Mouse (Mus musculus) heart, adult 9 months (tissue): ENCODE results near the gene Stoml3.

ENCODE experiments used
- DNase-seq, 2 experiments: peaks; one replicate each; pipeline ENCODE4 v3.0.0; 2022; ENCODE audit warnings: low spot score in 2 of 2

Gene Stoml3

GRCm38 (mm10) chr3:53478419-53479046 lies 9.9 kb upstream of the Stoml3 start:
- DNase-seq, result no peak

GRCm38 (mm10) chr3:53483414-53484059 lies 4.9 kb upstream of the Stoml3 start:
- DNase-seq, result no peak

GRCm38 (mm10) chr3:53486561-53486960 lies 1.9 kb upstream of the Stoml3 start:
- DNase-seq, result no peak

GRCm38 (mm10) chr3:53486996-53487576 lies 1.4 kb upstream of the Stoml3 start:
- no peak for DNase-seq

- DNase-seq, result peak; percentile 12 to 23
These were observed 10.0 kb downstream of the Stoml3 start for GRCm38 (mm10) chr3:53498351-53498905.

GRCm38 (mm10) chr3:53502428-53502827 lies 14.0 kb downstream of the Stoml3 start:
- DNase-seq, result no peak

GRCm38 (mm10) chr3:53513096-53513495 lies 24.6 kb downstream of the Stoml3 start:
- DNase-seq, result no peak

- DNase-seq, result no peak
These were observed 26.0 kb downstream of the Stoml3 start for GRCm38 (mm10) chr3:53514221-53515065.

- no peak for DNase-seq
These were observed 34.3 kb downstream of the Stoml3 start for GRCm38 (mm10) chr3:53522794-53523193.

GRCm38 (mm10) chr3:53525737-53526136 lies 37.3 kb downstream of the Stoml3 start:
- DNase-seq, result peak; percentile 2 to 15

GRCm38 (mm10) chr3:53530305-53530704 lies 41.9 kb downstream of the Stoml3 start:
- no peak for DNase-seq

- no peak for DNase-seq
These were observed 43.6 kb downstream of the Stoml3 start for GRCm38 (mm10) chr3:53532091-53532490.

- no peak for DNase-seq
These were observed 64.2 kb downstream of the Stoml3 start for GRCm38 (mm10) chr3:53552691-53553090.

- DNase-seq, result no peak
These were observed 66.8 kb downstream of the Stoml3 start for GRCm38 (mm10) chr3:53555031-53555952.

GRCm38 (mm10) chr3:53557388-53558214 lies 69.1 kb downstream of the Stoml3 start:
- DNase-seq, result no peak
